Mouse (Mus musculus) E14TG2a.4 (cell line): ENCODE results near the gene Kl.

ENCODE experiments used
- CTCF ChIP-seq: conservative IDR thresholded peaks from 2 replicates; pipeline ENCODE4 v1.5.1; 2014; ENCODE audit warnings: low read length
- NANOG ChIP-seq: IDR thresholded peaks from 2 replicates; pipeline ENCODE4 v1.6.1; 2014; ENCODE audit warnings: borderline replicate concordance, low read length, mixed read lengths

DNA sequence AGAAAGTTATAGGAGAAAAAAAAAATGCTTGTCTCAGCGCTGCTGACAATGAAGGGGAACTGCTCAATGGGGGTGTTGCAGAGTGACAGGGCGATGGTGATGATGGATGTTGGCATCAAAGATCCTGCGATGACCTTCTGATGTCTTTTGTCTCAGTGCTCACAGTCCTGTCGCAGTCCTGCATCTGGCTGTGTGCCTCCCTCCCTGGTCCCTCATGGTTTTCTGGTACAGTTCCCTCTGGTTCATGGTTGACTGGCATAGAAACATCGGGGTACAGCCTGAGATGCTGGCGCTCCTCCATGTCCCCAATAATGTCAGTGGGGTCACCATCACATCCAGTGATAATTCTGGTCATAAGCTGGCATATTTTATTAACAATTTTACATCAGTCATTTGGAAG lies 18.7 kb downstream of the Kl start:
- TF ChIP-seq CTCF (no peak), NANOG (no peak)
